Mouse (Mus musculus) large intestine, adult 2 months (tissue): Measurements from ENCODE around the gene Brpf1. TPM values are rescaled to one million over a fixed set of nuclear protein-coding genes. Genes with fewer than 3 reads are reported as not detected.
A peak's percentile ranks its signal among the peaks of the same experiment; 100 is the strongest.

Experiments
- DNase-seq: peaks from one replicate; pipeline ENCODE4 v3.0.0-alpha.2; 2012; ENCODE audit warnings: low read depth, low spot score
- WGBS: fragments of 180-500 bp; shearing (Covaris S2); methylation state at CpG from one replicate; pipeline ENCODE4 v1.1.7; 2018; 5-methylcytosine and 5-hydroxymethylcytosine counted together
- polyA plus RNA-seq: library from polyadenylated mRNA; depleted of rRNA; stranded (reverse); fragments of >200 nt; gene quantifications from 2 replicates; pipeline ENCODE4 v1.2.3, GENCODE M21; 2012; rRNA removed

Gene Brpf1
- 14.5 and 20.5 TPM in 2 replicates for polyA plus RNA-seq

GRCm38 (mm10) chr6:113306986-113307349 lies at the start of gene Brpf1:
Gene Brpf1 (plus strand): TSS chr6:113307137.
- DNase-seq, result no peak
- 0% methylated on average over 32 of the region's 32 CpGs for WGBS

GRCm38 (mm10) chr6:113261174-113261858 lies 45.6 kb upstream of the Brpf1 start:
- DNase-seq, result no peak
- 83% methylated on average over 8 of the region's 8 CpGs for WGBS

- no peak for DNase-seq
- 89% methylated on average over 6 of the region's 6 CpGs for WGBS
These were observed 43.4 kb upstream of the Brpf1 start for GRCm38 (mm10) chr6:113263531-113263930.

- 83% methylated on average over 8 of the region's 8 CpGs for WGBS
- no peak for DNase-seq
These were observed 42.5 kb upstream of the Brpf1 start for GRCm38 (mm10) chr6:113264429-113264828.

GRCm38 (mm10) chr6:113266996-113267655 lies 39.8 kb upstream of the Brpf1 start:
- WGBS, result 89% methylated on average over 7 of the region's 7 CpGs
- DNase-seq, result no peak

GRCm38 (mm10) chr6:113267988-113268387 lies 38.9 kb upstream of the Brpf1 start:
- WGBS, result 93% methylated on average over 1 of the region's 1 CpGs
- no peak for DNase-seq

GRCm38 (mm10) chr6:113272365-113272764 lies 34.6 kb upstream of the Brpf1 start:
- no peak for DNase-seq
- WGBS, result 86% methylated on average over 3 of the region's 3 CpGs

DNA sequence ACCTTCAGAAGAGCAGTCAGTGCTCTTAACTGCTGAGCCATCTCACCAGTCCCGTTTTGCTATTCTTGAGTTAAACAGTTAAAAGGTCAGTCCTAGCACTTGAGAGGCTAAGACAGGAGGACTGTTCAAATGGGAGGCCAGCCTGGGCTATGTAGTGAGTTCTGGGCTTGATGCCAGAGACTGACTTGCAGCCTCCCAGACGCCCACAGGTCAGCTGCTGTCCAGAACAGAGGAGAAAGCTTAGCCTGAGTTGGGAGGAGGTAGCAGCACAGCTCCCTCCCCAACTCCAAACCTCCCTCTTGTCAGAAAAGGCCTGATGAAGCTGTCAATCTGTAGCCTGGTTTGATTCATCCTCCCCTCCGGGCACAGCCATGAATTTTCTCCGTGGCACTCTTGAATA lies 30.1 kb upstream of the Brpf1 start:
- no peak for DNase-seq
- WGBS, result 65% methylated on average over 4 of the region's 4 CpGs

GRCm38 (mm10) chr6:113281676-113282075 lies 25.3 kb upstream of the Brpf1 start:
- DNase-seq, result no peak
- WGBS, result 68% methylated on average over 6 of the region's 6 CpGs

GRCm38 (mm10) chr6:113282101-113282802 lies 24.7 kb upstream of the Brpf1 start, which contains the start of gene Cpne9:
Gene Cpne9 (plus strand): TSS chr6:113282307.
- 6% methylated on average over 37 of the region's 37 CpGs for WGBS
- DNase-seq, result peak; percentile 2

GRCm38 (mm10) chr6:113282969-113283368 lies 24.0 kb upstream of the Brpf1 start:
- no peak for DNase-seq
- 3% methylated on average over 22 of the region's 22 CpGs for WGBS

DNA sequence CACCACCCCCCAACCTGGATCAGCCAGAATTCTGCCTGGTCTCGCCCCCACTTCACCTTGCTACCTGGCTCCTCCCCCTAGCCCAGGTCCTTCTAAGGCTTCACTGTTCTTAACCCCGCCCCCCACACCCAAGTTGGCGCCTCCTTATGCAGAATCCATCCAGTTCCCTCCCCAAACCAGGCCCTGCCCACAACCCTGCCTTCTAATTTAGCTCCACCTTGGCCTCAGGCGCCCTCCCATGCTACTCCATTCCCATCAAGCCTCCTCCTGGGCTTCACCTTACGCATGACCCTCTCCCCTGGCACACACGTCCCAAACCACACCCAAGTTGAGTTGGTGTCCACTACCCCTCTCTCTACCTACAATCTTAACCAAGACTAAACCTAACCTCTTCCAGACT lies 23.4 kb upstream of the Brpf1 start:
- DNase-seq, result peak; percentile 6
- 9% methylated on average over 6 of the region's 6 CpGs for WGBS

GRCm38 (mm10) chr6:113284931-113285330 lies 22.0 kb upstream of the Brpf1 start:
- no peak for DNase-seq
- 62% methylated on average over 3 of the region's 3 CpGs for WGBS

DNA sequence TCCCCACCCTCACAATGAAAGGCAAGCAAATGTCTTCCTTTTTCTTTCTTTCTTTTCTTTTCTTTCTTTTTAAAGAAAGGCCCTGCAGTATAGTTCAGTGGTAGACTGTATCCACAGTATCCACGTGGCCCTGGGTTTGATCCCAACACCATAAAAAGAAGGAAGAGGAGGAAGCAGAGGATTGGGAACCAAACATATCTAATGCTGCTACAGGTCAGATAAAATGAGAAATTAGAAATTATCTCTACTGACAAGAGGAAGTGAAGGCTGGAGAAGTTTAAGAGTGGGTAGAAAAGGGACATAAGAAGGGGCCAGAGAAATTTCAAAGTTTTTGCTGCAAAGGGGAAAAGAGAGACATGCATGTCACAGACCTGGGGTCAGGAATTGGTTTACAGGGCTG lies 20.6 kb upstream of the Brpf1 start:
- whole genome bisulfite sequencing, result 45% methylated on average over 1 of the region's 1 CpGs
- no peak for DNase-seq

DNA sequence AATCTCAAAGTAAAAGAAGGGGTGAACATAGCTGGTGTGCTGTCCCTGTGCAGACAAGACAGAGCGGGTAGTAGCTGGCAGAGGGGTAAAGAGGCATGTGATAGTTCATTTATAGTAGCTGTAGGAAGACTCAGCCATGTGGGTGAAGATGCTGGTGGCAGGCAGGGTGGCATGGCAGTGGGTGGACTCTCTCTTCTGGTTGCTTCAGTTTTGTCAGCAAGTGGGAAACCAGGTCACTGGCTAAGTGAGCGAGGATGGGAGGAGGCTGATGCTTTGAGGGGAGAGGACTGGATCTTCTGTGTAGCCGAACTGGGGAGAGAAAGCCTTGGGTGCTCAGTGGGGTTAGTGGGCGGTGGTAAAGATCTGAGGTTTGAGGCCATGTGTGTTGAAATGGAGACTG lies 19.7 kb upstream of the Brpf1 start:
- DNase-seq, result no peak
- 75% methylated on average over 4 of the region's 4 CpGs for WGBS

DNA sequence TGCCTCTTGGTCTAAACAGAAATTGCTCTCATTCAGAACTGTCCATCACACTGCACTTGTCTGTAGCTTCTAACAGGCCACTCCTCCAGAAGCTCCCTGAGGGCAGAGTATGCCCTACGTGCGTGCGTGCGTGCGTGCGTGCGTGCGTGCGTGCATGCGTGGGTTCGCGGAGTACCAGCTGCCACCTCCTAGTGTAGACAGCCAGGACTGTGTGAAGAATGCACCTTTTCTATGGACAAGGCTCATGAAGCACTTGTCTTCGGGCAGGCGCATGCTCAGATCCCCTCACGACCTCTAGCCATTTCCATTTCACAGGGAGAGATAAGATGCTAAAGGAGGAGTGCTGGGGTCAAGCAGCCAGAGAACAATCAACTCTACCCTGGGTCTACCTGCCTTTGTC lies 17.6 kb upstream of the Brpf1 start:
- DNase-seq, result no peak
- WGBS, result 93% methylated on average over 15 of the region's 15 CpGs

GRCm38 (mm10) chr6:113290346-113290745 lies 16.6 kb upstream of the Brpf1 start:
- no peak for DNase-seq
- WGBS, result 72% methylated on average over 6 of the region's 6 CpGs

DNA sequence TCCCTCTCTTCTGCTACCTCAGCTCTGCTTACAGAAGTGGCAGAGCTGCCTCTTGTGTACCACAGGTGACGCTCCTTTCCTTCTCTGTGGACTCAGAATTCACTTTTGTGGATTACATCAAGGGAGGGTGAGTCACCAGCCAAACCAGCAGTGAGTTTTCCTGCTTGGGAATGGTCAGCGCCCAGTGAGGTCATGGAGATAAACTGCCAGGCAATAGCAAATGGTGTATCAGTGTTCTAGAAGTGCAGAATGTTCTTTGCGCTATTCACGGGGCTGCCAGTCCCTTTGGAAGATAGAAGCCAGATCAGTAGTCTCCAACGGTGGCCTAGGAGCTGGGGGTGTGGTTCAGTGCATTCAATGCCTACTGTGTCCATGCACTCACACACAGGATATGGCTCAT lies 14.0 kb upstream of the Brpf1 start:
- DNase-seq, result no peak
- 52% methylated on average over 5 of the region's 5 CpGs for WGBS

- no peak for DNase-seq
- WGBS, result 89% methylated on average over 2 of the region's 2 CpGs
These were observed 10.9 kb upstream of the Brpf1 start for GRCm38 (mm10) chr6:113296046-113296445.

DNA sequence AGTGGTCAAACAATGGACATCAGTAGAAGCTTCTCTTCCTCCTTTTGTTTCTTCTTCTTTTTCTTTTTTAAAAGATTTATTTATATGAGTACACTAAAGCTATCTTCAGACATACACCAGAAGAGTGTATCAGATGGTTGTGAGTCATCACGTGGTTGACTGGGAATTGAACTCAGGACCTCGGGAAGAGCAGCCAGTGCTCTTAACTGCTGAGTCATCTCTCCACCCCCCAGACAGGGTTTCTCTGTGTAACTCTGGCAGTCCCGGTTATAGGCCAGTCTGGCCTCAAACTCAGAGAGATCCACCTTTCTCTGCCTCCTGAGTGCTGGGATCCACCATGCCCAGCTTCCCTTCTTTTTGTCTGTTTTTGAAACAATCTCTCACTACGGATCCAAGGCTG lies 10.3 kb upstream of the Brpf1 start:
- no peak for DNase-seq
- WGBS, result 44% methylated on average over 4 of the region's 4 CpGs

- 82% methylated on average over 5 of the region's 5 CpGs for WGBS
- DNase-seq, result no peak
These were observed 5.6 kb upstream of the Brpf1 start for GRCm38 (mm10) chr6:113301350-113301749.
